Mouse (Mus musculus) G1E (cell line): ENCODE results near the gene Junb. TPM values are rescaled to one million over a fixed set of nuclear protein-coding genes. Genes with fewer than 3 reads are reported as not detected.

ENCODE experiments used
- ATAC-seq: 2 replicates; pipeline ENCODE4 v1.8.0; 2016; ENCODE audit warnings: mild to moderate bottlenecking; ENCODE audit not compliant: insufficient number of reproducible peaks, poor library complexity, low FRiP score, severe bottlenecking; ENCODE audit errors: extremely low read depth
- DNase-seq: peaks from one replicate; pipeline ENCODE4 v3.0.0; 2012; ENCODE audit warnings: low spot score
- H3K27me3 ChIP-seq: 2 replicates; pipeline ENCODE4 v1.6.1; 2012; ENCODE audit warnings: mild to moderate bottlenecking, low read length, inconsistent platforms; ENCODE audit not compliant: insufficient read depth
- H3K36me3 ChIP-seq: replicated peaks from 2 replicates; pipeline ENCODE3; 2012; ENCODE audit warnings: mild to moderate bottlenecking, inconsistent platforms
- H3K4me1 ChIP-seq: 2 replicates; pipeline ENCODE4 v1.6.1; 2012; ENCODE audit warnings: low read depth, low read length, inconsistent platforms, mixed read lengths; ENCODE audit not compliant: insufficient read depth
- H3K4me3 ChIP-seq: 2 replicates; pipeline ENCODE4 v1.5.1; 2012; ENCODE audit warnings: low read depth, mild to moderate bottlenecking, inconsistent platforms, low read length, moderate library complexity, mixed read lengths
- H3K9me3 ChIP-seq: replicated peaks from 2 replicates; pipeline ENCODE4 v1.6.1; 2012; ENCODE audit warnings: inconsistent platforms
- CTCF ChIP-seq: IDR thresholded peaks from 2 replicates; pipeline ENCODE4 v1.5.1; 2012; ENCODE audit warnings: low read depth, low read length, inconsistent platforms, mixed read lengths
- GATA1 ChIP-seq: IDR thresholded peaks from 2 replicates; pipeline ENCODE4 v1.6.1; 2012; ENCODE audit warnings: borderline replicate concordance, low read length, inconsistent platforms, mixed read lengths
- GATA2 ChIP-seq: IDR thresholded peaks from 2 replicates; pipeline ENCODE4 v1.6.1; 2012; ENCODE audit warnings: low read depth, low read length, inconsistent platforms, borderline replicate concordance
- POLR2AphosphoS5 ChIP-seq: IDR thresholded peaks from 2 replicates; pipeline ENCODE4 v1.6.1; 2012; ENCODE audit warnings: low read depth, low read length, inconsistent platforms; ENCODE audit not compliant: insufficient replicate concordance
- TAL1 ChIP-seq: conservative IDR thresholded peaks from 2 replicates; pipeline ENCODE4 v1.6.1; 2012; ENCODE audit warnings: low read depth, low read length, inconsistent platforms, mixed read lengths
- polyA plus RNA-seq: library from polyadenylated mRNA; stranded (reverse); fragments of >175 nt; gene quantifications from 2 replicates; pipeline ENCODE4 v1.2.3, GENCODE M21; 2012
- total RNA-seq, 2 experiments: library from RNA; stranded (forward) in 1 of 2; stranded (reverse) in 1 of 2; fragments of 200-1000 nt in 1 of 2; fragments of >200 nt in 1 of 2; fragmentation: Nextera tagmentation in 1 of 2; gene quantifications; 2 replicates each; pipeline ENCODE4 v1.2.3; 2014 to 2017

Gene Junb
- total and polyA plus RNA-seq, 3 experiments: 23.8 to 66.8 (median 38.5) TPM

GRCm38 (mm10) chr8:84952612-84953255 is 25.8 kb downstream of the Junb start:
- Histone ChIP-seq H3K4me3 (no peak overlapping the region; the same call in 1 of the 2 replicates), H3K27me3 (peaks cover 37% of the 10 kb centered on the region), H3K4me1 (peaks cover 13% of the 10 kb centered on the region), H3K36me3 (peaks cover 22% of the 10 kb centered on the region), H3K9me3 (0 out of 2 replicates have a peak, but pooled peaks cover 1% of the 10 kb centered on the region)
- DNase-seq (no peak), ATAC-seq (no peak)
- no peak for TF ChIP-seq CTCF
- no peak for TF ChIP-seq TAL1
- TF ChIP-seq GATA1: no peak
- no peak for TF ChIP-seq POLR2AphosphoS5
- no peak for TF ChIP-seq GATA2

GRCm38 (mm10) chr8:84949753-84950152 is 28.8 kb downstream of the Junb start:
- Histone ChIP-seq H3K9me3 (0 out of 2 replicates have a peak, but pooled peaks cover 6% of the 10 kb centered on the region), H3K4me3 (no peak overlapping the region), H3K4me1 (peaks cover 23% of the 10 kb centered on the region), H3K36me3 (no peaks in the 10 kb centered on the region), H3K27me3 (peaks cover 58% of the 10 kb centered on the region)
- ATAC-seq (no peak), DNase-seq (no peak)
- TF ChIP-seq TAL1 (no peak), POLR2AphosphoS5 (no peak)

GRCm38 (mm10) chr8:84947241-84947545 is 31.3 kb downstream of the Junb start:
- TF ChIP-seq GATA2 (no peak), GATA1 (no peak)
- Histone ChIP-seq H3K27me3 (peaks cover 61% of the 10 kb centered on the region), H3K9me3 (0 out of 2 replicates have a peak, but pooled peaks cover 6% of the 10 kb centered on the region), H3K36me3 (no peaks in the 10 kb centered on the region), H3K4me3 (no peak overlapping the region), H3K4me1 (peaks cover 20% of the 10 kb centered on the region)
- DNase-seq: peak; percentile 54
- no peak for ATAC-seq

- H3K27me3 ChIP-seq: peaks cover 56% of the 10 kb centered on the region
- no peak within 1 kb of the TSS for H3K4me3 ChIP-seq
- H3K9me3 ChIP-seq: 0 out of 2 replicates have a peak, but pooled peaks cover 6% of the 10 kb centered on the region
- H3K4me1 ChIP-seq: peaks cover 20% of the 10 kb centered on the region
- no peaks in the 10 kb centered on the region for H3K36me3 ChIP-seq
- ATAC-seq (no peak), DNase-seq (no peak)
- no peak for TF ChIP-seq POLR2AphosphoS5
- TF ChIP-seq GATA1: no peak
- no peak for TF ChIP-seq CTCF
- TF ChIP-seq TAL1: no peak
- no peak for TF ChIP-seq GATA2
These were observed 31.8 kb downstream of the Junb start, which contains the start of gene Rtbdn for GRCm38 (mm10) chr8:84946528-84947240. Gene Rtbdn, plus strand, starts transcription at chr8:84946991.

DNA sequence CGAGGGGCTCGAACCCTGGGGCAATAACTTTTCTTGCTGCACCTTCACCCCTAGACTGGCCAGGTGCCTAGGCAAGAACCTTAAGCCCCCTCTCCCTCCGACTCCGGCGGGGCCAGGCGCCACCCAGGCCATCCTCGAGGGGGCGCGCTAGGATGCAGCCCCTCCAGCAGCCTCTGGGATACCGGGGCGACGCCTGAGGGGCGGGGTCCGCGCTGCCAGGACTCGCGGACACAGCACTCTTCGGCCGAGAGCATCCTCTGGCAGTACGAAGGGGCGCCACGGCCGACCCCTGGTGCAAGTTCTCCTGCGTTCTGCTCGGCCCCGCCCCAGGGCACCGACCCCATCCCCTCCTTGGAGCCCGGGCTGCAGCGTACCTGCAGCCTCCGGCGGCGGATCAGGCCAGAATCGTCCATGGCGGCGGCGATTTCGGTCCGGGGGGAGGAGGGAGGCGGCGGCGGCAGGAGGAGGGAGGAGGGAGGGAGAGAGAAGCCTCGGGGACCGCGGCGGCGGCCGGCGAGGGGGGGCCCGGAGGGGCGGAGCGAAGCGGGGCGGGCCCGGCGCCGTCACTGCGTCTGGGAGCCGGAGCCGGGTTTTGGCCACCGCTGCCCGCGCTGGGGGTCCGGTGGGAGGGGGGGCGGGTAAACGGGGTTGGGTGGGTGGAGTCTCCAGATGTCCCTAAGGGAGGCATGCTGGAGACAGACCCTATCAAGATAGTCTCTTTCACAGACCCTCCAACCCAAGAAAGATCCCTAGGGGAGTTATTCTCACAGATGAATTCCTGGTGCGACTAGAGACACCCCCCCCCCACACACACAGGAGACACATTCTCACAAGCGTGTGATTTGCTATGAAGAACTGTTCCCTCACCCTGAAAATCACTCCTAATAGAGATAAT is 32.6 kb downstream of the Junb start:
- DNase-seq (no peak), ATAC-seq (no peak)
- no peak overlapping the region for H3K4me3 ChIP-seq
- peaks cover 49% of the 10 kb centered on the region for H3K27me3 ChIP-seq
- 0 out of 2 replicates have a peak, but pooled peaks cover 5% of the 10 kb centered on the region for H3K9me3 ChIP-seq
- no peaks in the 10 kb centered on the region for H3K36me3 ChIP-seq
- TF ChIP-seq GATA2: no peak
- peaks cover 20% of the 10 kb centered on the region for H3K4me1 ChIP-seq

- no peak for DNase-seq
- no peaks in the 10 kb centered on the region for H3K36me3 ChIP-seq
- H3K4me3 ChIP-seq: no peak overlapping the region
- TF ChIP-seq GATA2: no peak
- no peak for TF ChIP-seq POLR2AphosphoS5
- TF ChIP-seq CTCF: no peak
- 0 out of 2 replicates have a peak, but pooled peaks cover 5% of the 10 kb centered on the region for H3K9me3 ChIP-seq
- peaks cover 20% of the 10 kb centered on the region for H3K4me1 ChIP-seq
- H3K27me3 ChIP-seq: peaks cover 49% of the 10 kb centered on the region
- no peak for ATAC-seq
These were observed 33.3 kb downstream of the Junb start for GRCm38 (mm10) chr8:84945235-84945632.
